Mouse (Mus musculus): ENCODE measurements at regions not wholly inside any gene's neighbourhood (a gene's known extent, or its start where the extent isn't known, plus 50 kb on each side); places are given as distances from the start of the nearest gene placed in this dataset.

DNA sequence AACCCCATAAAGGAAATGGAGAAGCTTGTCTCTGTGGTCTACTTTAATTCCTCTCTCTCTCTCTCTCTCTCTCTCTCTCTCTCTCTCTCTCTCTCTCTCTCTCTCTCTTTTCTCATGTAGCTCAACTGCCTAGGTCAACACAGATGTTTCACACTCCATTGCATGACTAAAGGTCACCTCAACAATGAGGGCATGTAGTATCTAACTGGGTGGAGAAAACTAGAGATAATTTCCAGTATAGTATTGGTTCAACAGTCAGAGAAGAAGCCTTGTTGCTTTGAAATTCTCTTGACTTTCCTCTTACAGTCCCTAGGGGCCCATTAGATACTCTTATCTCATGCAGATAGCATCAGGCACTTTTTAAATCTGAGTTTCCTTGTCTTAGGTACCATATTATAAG is 140.4 kb upstream of the Fscb start:
- no peak overlapping the region for H3K4me3 ChIP-seq (ENCODE audit: low read depth, low read length)
- no peak overlapping the region for H3K4me2 ChIP-seq (replicated peaks; ENCODE audit: low read depth, low read length)
- no peaks in the 10 kb centered on the region for H3K9me3 ChIP-seq (ENCODE audit: control insufficient read depth, low read length)
- DNase-seq (ENCODE audit: low spot score) (no peak), ATAC-seq (ENCODE audit: low FRiP score) (no peak)
- no peaks in the 10 kb centered on the region for H3K4me1 ChIP-seq (replicated peaks; ENCODE audit: control insufficient read depth, insufficient read depth, low read length)
- no peaks in the 10 kb centered on the region for H3K36me3 ChIP-seq (ENCODE audit: control insufficient read depth, insufficient read depth, low read length)
- no peak overlapping the region for H3K9ac ChIP-seq (ENCODE audit: low read depth, low read length)
- H3K27me3 ChIP-seq (ENCODE audit: control insufficient read depth, insufficient read depth, low read length): no peaks in the 10 kb centered on the region
- H3K27ac ChIP-seq (ENCODE audit: low read depth, low read length): no peak overlapping the region

Measured in hindbrain, embryonic 11.5 days (tissue).